Mouse (Mus musculus) liver, embryonic 14.5 days (tissue): ENCODE measurements around the gene Smyd3.

Experiments
- CTCF ChIP-seq: IDR thresholded peaks from 2 replicates; pipeline ENCODE4 v1.5.1; 2016; ENCODE audit warnings: antibody characterized with exemption, low read depth, control low read depth
- EP300 ChIP-seq: IDR thresholded peaks from 2 replicates; pipeline ENCODE4 v1.6.1; 2016; ENCODE audit warnings: antibody characterized with exemption, low read depth

DNA sequence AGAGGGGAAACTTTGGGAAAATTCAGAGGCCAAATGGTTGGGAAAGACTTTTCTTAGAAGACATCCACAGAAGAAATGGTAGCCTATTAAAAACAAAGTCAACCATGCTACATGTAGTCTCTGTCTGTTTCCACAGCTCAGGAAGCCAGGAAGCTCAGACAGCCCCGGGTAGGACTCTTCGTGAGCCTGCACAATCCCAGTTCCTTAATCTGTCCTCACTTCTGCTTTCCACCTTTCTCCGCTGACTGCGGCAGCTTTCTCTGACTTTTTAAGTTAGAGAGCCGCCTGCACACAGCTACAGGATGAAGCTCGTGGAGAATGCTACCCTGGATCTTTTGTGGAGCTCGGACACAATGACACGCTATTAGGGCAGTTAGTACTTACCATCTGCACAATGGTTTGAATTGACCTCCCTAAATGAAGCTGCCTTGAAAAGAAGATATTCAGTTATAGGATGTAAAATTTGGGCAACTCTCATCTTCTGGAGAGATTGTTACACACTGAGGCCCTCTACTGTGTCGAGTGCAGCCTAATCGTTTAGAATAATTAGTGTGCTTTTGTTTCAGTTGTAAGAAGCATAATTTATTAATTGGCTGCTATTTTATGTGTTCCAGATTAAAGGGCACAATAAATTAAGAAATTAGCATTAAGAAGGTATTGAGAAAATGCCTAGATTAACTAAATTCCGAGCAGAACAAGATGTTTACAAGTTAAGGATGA is 444.7 kb downstream of the Smyd3 start:
- TF ChIP-seq CTCF (no peak), EP300 (no peak)
